Mouse (Mus musculus) erythroid progenitor cell, adult 5-6 weeks (primary cell): Measurements from ENCODE around the gene Celf2. TPM values are rescaled to one million over a fixed set of nuclear protein-coding genes. Genes with fewer than 3 reads are reported as not detected.

Experiments
- ATAC-seq: replicated peaks from 2 replicates; pipeline ENCODE4 v1.8.0; 2016; ENCODE audit warnings: moderate number of reproducible peaks, mild to moderate bottlenecking, moderate TSS enrichment, inconsistent platforms; ENCODE audit not compliant: poor library complexity, low FRiP score, severe bottlenecking
- total RNA-seq, 2 experiments: library from RNA; stranded (forward) in 1 of 2; stranded (reverse) in 1 of 2; fragments of 150-400 nt in 1 of 2; fragments of 186-747, 209-891 nt in 1 of 2; gene quantifications; 2 replicates each; pipeline versions ENCODE4 v1.2.3 to v1.2.4; 2015 to 2017; ENCODE audit warnings: low replicate concordance in 2 of 2

Celf2 gene
- total RNA-seq, 2 experiments from 2014 or later = 12.0 to 24.7 TPM

DNA sequence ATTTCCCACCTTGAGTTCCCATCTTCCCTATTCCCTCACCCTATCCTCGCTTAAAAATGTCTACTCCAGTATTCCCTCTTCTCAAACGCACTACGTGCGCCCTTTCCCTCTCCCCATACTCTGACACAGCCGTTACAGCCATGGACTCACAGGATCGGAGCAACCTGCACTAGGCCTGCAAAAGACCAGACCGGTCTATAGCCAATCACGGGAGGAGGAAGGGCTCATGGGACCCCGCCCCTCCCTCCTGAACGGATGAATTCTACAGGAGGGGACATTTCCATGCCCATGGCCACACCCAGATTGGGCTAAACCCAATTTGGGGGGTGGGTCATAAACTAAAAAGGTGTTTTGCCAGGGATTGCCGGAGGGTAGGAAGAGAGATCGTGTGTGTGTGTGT, 1003.8 kb downstream of the Celf2 start:
- ATAC-seq = no peak

DNA sequence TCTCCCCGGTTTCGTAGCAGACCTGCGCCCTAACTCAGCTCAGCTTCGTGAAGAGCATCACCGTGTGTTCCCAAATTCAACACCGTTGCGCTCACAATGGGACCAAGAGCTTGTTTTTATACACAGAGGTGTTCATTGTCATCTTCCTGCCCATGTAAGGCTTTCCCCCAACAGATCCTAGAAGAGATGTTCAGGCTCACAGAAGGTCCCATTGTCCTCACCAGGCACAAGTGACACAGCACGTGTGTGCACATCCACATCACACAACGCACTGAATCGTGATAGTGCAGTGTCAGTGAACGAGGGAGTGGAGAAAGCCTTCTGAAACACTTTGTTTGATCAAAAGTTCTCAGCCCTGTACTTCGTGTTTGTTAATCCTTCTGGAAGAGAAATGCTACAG, 1011.3 kb downstream of the Celf2 start:
- no peak for ATAC-seq

DNA sequence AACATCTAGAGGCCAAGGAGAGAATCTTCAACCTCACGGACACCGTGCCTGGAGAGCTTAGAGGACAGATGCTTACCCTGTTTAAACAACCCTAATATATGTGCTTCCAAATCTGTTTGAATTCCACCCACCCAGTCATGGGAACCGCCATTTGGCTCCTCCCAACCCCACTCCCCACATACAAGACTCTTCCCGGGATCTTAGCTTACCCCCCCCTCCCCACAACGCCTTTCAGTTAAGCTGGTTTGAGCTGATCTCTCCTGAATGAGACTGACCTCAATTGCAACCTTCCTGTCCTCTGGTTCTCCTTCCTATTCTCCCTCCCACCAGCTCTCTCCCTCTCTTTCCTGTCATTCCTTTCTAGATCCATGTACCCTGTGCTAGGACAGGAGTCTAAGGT, 1011.7 kb downstream of the Celf2 start:
- no peak for ATAC-seq

DNA sequence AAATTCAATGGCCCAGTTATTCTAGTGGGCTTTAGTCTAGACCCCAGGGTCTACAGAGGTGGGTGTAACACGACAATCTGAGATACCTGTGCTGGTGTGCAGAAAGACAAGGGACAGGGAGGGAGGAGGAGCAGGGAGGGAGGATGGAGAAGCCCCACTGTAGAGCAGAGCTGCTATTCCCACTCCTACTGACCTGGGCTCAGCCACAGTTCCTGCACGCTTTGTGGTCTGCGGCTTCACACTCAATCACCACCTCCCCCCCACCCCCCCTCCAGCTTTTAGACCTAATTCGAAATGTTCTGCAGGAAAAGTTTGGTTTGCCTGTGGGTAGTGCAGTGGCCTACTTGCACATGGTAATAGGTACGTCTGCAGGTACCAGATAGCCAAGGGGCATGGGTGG, 1015.5 kb downstream of the Celf2 start:
- ATAC-seq = no peak

DNA sequence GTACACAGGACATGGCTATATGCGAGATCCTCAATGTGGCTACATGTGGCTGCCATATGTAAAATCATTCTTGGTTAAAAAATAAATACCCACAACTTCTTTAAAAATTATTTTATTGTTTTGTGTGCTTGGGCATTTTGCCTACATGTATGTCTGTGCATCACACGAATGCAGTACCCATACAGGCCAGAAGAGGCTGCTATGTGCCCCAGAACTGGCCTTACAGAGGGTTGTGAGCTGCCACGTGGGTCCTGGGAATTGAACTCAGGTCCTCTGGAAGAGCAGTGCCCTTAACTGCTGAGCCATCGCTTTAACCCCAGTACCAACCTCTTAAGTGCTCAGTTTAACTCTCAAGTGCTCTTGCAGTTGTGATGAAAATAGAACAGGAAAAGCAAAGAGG, 1018.5 kb downstream of the Celf2 start:
- no peak for ATAC-seq

DNA sequence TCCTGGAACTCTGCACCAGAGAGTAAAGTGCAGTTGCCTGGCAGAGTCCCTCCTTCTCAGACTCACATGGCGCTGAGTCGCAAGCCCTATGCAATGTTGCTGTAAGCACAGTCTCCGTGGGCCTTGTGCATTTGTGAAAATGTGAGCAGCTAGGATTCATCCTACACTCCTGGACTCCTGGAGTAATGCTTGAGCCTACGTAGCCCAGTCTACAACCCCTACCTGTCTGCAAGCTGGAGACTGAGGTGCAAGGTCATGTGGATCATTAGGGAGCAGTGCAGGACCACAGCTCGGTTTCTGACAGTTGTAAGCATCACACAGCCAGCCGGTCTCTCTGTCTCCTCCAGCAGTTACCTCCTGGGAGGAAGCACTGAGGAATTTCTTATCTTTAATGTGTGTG, 1019.3 kb downstream of the Celf2 start:
- no peak for ATAC-seq
